Mouse (Mus musculus) thymus, adult 2 months (tissue): ENCODE data around the gene Igflr1. TPM values are rescaled to one million over a fixed set of nuclear protein-coding genes. Genes with fewer than 3 reads are reported as not detected.

Experiments used
- DNase-seq: peaks from one replicate; pipeline ENCODE4 v3.0.0; 2021
- H3K27ac ChIP-seq: fragments of 200-500 bp; 2 replicates; pipeline ENCODE4 v1.5.1; 2012; ENCODE audit warnings: low read length, control low read depth; ENCODE audit not compliant: control insufficient read depth, insufficient read depth
- H3K27me3 ChIP-seq: fragments of 200-500 bp; 2 replicates; pipeline ENCODE4 v1.6.1; 2012; ENCODE audit warnings: mild to moderate bottlenecking, low read length, moderate library complexity, mixed read lengths; ENCODE audit not compliant: control insufficient read depth, insufficient read depth
- H3K36me3 ChIP-seq: fragments of 200-500 bp; 2 replicates; pipeline ENCODE4 v1.6.1; 2012; ENCODE audit warnings: mild to moderate bottlenecking, low read length, moderate library complexity; ENCODE audit not compliant: control insufficient read depth, insufficient read depth
- H3K4me1 ChIP-seq: fragments of 200-500 bp; replicated peaks from 2 replicates; pipeline ENCODE4 v1.6.1; 2012; ENCODE audit warnings: low read length; ENCODE audit not compliant: control insufficient read depth, insufficient read depth
- H3K4me3 ChIP-seq: fragments of 200-500 bp; 2 replicates; pipeline ENCODE4 v1.5.1; 2012; ENCODE audit warnings: mild to moderate bottlenecking, low read length, control low read depth, moderate library complexity; ENCODE audit not compliant: control insufficient read depth, insufficient read depth
- CTCF ChIP-seq: fragments of 200-500 bp; IDR thresholded peaks from 2 replicates; pipeline ENCODE4 v1.5.1; 2012; ENCODE audit warnings: mild to moderate bottlenecking, control low read depth, low read length, moderate library complexity, borderline replicate concordance; ENCODE audit not compliant: control insufficient read depth, poor library complexity, insufficient read depth; ENCODE audit errors: extremely low read depth
- POLR2A ChIP-seq: fragments of 200-500 bp; IDR thresholded peaks from 2 replicates; pipeline ENCODE4 v1.6.1; 2012; ENCODE audit warnings: mild to moderate bottlenecking, low read length, control low read depth, moderate library complexity; ENCODE audit not compliant: control insufficient read depth, poor library complexity, insufficient read depth; ENCODE audit errors: extremely low read depth
- WGBS: fragments of 180-500 bp; shearing (Covaris S2); methylation state at CpG from one replicate; pipeline ENCODE4 v1.1.7; 2018; 5-methylcytosine and 5-hydroxymethylcytosine counted together
- polyA plus RNA-seq: library from polyadenylated mRNA; depleted of rRNA; stranded (reverse); fragments of >200 nt; gene quantifications from 2 replicates; pipeline ENCODE4 v1.2.3, GENCODE M21; 2012

The Igflr1 gene
- polyA plus RNA-seq, 1 experiment: 31.7 TPM

DNA sequence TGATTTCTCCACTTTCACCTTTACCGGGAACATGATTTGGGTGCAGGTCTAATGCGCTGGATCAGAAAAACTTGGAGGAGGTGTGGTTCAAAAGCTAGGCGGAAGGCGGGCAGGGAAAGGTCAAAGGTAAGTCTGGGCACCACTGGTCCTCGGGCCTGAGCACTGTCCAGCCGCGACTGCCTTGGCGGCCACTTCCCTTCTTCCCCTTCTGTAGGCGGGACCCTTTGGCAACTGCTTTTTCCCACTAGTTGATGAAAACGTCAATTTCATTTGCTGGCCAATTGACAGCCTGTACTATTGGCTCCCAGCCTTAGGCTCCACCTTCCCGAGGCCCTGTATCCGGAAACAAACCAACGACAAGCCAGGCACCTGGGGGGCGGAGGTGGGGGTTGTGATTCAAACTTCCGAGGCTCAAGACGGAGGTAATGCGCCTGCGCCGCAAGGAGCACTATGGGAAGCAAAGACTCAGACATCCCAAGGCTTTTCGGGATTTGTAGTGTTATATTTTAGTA lies 5.7 kb upstream of the Igflr1 start, which contains the start of gene Lin37:
Lin37 (minus strand) TSS at position 396 of the 512 bp plus-strand sequence.
- DNase-seq: peak; percentile 95
- H3K4me1 ChIP-seq: peaks cover 21% of the 10 kb centered on the region

GRCm38 (mm10) chr7:30560296-30560695 lies 4.9 kb upstream of the Igflr1 start:
- H3K36me3 ChIP-seq: peaks cover 14% of the 10 kb centered on the region
- peaks cover 25% of the 10 kb centered on the region for H3K4me1 ChIP-seq
- H3K27me3 ChIP-seq: no peaks in the 10 kb centered on the region
- H3K27ac ChIP-seq: no peak overlapping the region
- no peak overlapping the region for H3K4me3 ChIP-seq
- no peak for TF ChIP-seq POLR2A
- TF ChIP-seq CTCF: no peak
- WGBS: 88% methylated on average over 2 of the region's 2 CpGs
- DNase-seq: no peak

More for the DNA sequence above, 5.7 kb upstream of the Igflr1 start, which contains the start of gene Lin37:
- H3K4me3 ChIP-seq: peak within 1 kb of the TSS; percentile 73
- WGBS: under 1% methylated on average over 20 of the region's 20 CpGs
- no peaks in the 10 kb centered on the region for H3K27me3 ChIP-seq
- peak within 1 kb of the TSS; percentile 29; the same call in 1 of the 2 replicates for H3K27ac ChIP-seq
- H3K36me3 ChIP-seq: peaks cover 19% of the 10 kb centered on the region
- TF ChIP-seq CTCF: 0 out of 2 replicates have a peak, but pooled peaks have one; percentile 31
- peak; percentile 66; the same call in 1 of the 2 replicates for TF ChIP-seq POLR2A

DNA sequence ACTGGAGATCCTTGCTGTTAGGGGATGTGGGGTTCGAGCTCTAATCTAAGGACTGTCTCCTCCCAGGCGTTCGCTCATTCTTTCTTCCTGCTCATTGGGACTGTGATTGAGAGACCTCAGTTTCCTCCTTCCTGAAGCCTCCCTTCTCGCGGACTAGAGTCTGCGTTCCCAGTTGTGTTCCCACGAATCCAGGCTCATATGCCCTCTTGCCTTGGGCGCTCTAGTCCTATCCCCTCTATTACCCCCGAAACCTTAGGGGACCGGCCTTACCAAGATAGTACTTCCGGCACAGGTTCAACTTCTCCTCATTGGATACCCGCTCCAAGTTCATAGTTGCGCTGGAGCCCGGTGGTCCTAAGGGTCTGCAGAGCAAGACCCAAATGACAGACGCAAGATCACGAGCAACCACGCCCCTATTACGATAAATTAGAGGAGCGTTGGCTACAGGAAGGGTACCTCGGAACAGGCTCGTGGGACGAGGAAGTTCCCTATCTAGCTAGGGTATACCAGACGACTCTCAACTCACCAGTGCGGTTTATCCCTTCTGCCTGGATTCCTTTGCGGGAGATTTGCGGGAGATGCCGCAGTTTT lies 2.6 kb upstream of the Igflr1 start:
- Histone ChIP-seq H3K36me3 (no peaks in the 10 kb centered on the region), H3K27me3 (no peaks in the 10 kb centered on the region), H3K4me1 (peaks cover 25% of the 10 kb centered on the region), H3K4me3 (peak overlapping the region; percentile 69), H3K27ac (peak overlapping the region; percentile 72)
- no peak for DNase-seq
- under 1% methylated on average over 27 of the region's 27 CpGs for WGBS
- TF ChIP-seq CTCF: no peak
- no peak for TF ChIP-seq POLR2A

DNA sequence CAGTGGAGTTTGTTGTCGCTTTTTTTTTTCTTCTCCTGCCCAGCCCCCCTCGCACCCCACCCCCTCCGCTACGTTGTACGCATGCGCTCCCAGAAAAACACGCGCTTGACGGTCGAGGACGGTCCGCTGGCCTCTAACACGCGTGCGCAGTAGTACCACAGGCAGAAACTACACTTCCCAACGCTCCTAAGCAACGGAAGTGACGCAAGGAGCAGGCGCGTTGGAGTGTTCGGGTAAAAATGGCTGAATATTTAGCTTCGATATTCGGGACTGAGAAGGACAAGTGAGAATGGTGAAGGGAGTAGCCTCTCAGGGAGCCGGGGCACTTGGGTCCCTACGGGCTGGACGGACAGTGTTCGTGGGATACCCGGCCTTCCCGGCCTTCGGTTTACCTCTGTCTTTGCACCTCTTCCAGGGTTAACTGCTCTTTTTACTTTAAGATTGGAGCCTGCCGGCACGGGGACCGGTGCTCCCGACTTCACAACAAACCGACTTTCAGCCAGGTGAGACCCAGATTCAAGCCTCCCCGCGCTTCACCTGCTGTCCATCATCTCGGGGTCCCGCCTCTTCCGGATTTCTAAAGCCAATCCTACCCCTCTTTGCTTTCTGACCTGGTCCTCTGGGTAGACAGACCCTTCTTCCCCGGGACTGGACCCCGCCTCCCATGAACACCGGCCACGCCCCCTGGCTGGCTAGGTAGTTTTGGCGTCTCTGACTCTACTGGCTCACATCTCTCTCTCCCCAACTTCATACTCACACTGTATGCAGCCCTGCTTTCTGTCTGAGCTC lies 1.9 kb upstream of the Igflr1 start, which contains the start of the genes U2af1l4, Gm49396 and Psenen:
U2af1l4 (plus strand) TSS at position 185 of the 789 bp plus-strand sequence.
Gm49396 (plus strand) TSS at position 228 of the 789 bp plus-strand sequence.
Psenen (minus strand) TSS at position 511 of the 789 bp plus-strand sequence.
- WGBS: under 1% methylated on average over 45 of the region's 45 CpGs
- Histone ChIP-seq H3K4me1 (peaks cover 23% of the 10 kb centered on the region), H3K27ac (peak within 1 kb of the TSS; percentile 91), H3K27me3 (no peaks in the 10 kb centered on the region), H3K4me3 (peak within 1 kb of the TSS; percentile 86), H3K36me3 (no peaks in the 10 kb centered on the region; the same call in 1 of the 2 replicates)
- DNase-seq: peak; percentile 94
- TF ChIP-seq POLR2A: no peak; the same call in 1 of the 2 replicates
- no peak for TF ChIP-seq CTCF

- peaks cover 5% of the 10 kb centered on the region for H3K36me3 ChIP-seq
- H3K27me3 ChIP-seq: no peaks in the 10 kb centered on the region
- H3K4me3 ChIP-seq: peak overlapping the region; percentile 86
- 20% methylated on average over 6 of the region's 6 CpGs for WGBS
- peak overlapping the region; percentile 91 for H3K27ac ChIP-seq
- peaks cover 18% of the 10 kb centered on the region for H3K4me1 ChIP-seq
- peak; percentile 72 for DNase-seq
- no peak for TF ChIP-seq CTCF
- TF ChIP-seq POLR2A: no peak
Observed at GRCm38 (mm10) chr7:30563906-30564280, 1.3 kb upstream of the Igflr1 start.

GRCm38 (mm10) chr7:30566033-30566432 lies 806 bp downstream of the Igflr1 start:
- TF ChIP-seq CTCF (no peak), POLR2A (no peak)
- WGBS: 90% methylated on average over 9 of the region's 9 CpGs
- DNase-seq: no peak

More at GRCm38 (mm10) chr7:30566033-30566432, 806 bp downstream of the Igflr1 start:
- Histone ChIP-seq H3K27ac (no peak overlapping the region), H3K27me3 (no peaks in the 10 kb centered on the region), H3K4me3 (no peak overlapping the region), H3K4me1 (peaks cover 18% of the 10 kb centered on the region), H3K36me3 (peaks cover 20% of the 10 kb centered on the region)
